Mouse (Mus musculus) embryonic facial prominence, embryonic 14.5 days (tissue): ENCODE results near the gene Gpr179. TPM values are rescaled to one million over a fixed set of nuclear protein-coding genes. Genes with fewer than 3 reads are reported as not detected.
A peak's percentile ranks its signal among the peaks of the same experiment; 100 is the strongest.

Experiments
- ATAC-seq: fragments of 200-750 bp; cut with Nextera tagmentation; 2 replicates; pipeline ENCODE4 v1.8.0; 2017; ENCODE audit warnings: low read depth, moderate number of reproducible peaks, moderate TSS enrichment
- DNase-seq: peaks from one replicate; pipeline ENCODE4 v3.0.0-alpha.2; 2015; ENCODE audit warnings: low spot score
- H3K27ac ChIP-seq: fragments of 300-500 bp; sonication (generic); replicated peaks from 2 replicates; pipeline ENCODE4 v1.5.1; 2014; ENCODE audit warnings: low read depth, mild to moderate bottlenecking, low read length, moderate library complexity
- H3K27me3 ChIP-seq: fragments of 300-500 bp; sonication (generic); replicated peaks from 2 replicates; pipeline ENCODE4 v1.6.1; 2014; ENCODE audit warnings: low read length; ENCODE audit not compliant: control insufficient read depth, insufficient read depth
- H3K36me3 ChIP-seq: fragments of 300-500 bp; sonication (generic); 2 replicates; pipeline ENCODE4 v1.6.1; 2014; ENCODE audit warnings: low read length, mixed read lengths; ENCODE audit not compliant: control insufficient read depth, insufficient read depth
- H3K4me1 ChIP-seq: fragments of 300-500 bp; sonication (generic); 2 replicates; pipeline ENCODE4 v1.6.1; 2014; ENCODE audit warnings: antibody characterized with exemption, low read length; ENCODE audit not compliant: control insufficient read depth, insufficient read depth
- H3K4me2 ChIP-seq: fragments of 300-500 bp; sonication (generic); 2 replicates; pipeline ENCODE4 v1.6.1; 2014; ENCODE audit warnings: low read depth, mild to moderate bottlenecking, low read length, moderate library complexity, mixed read lengths
- H3K4me3 ChIP-seq: fragments of 300-500 bp; sonication (generic); 2 replicates; pipeline ENCODE4 v1.5.1; 2014; ENCODE audit warnings: low read depth, mild to moderate bottlenecking, low read length
- H3K9ac ChIP-seq: fragments of 300-500 bp; sonication (generic); 2 replicates; pipeline ENCODE4 v1.6.1; 2014; ENCODE audit warnings: low read depth, mild to moderate bottlenecking, low read length, moderate library complexity, mixed read lengths
- H3K9me3 ChIP-seq: fragments of 300-500 bp; sonication (generic); 2 replicates; pipeline ENCODE4 v1.6.1; 2016; ENCODE audit warnings: low read length; ENCODE audit not compliant: control insufficient read depth
- WGBS: fragments of 180-500 bp; shearing (Covaris S2); extraction: QIAGEN DNeasy Blood & Tissue Kit; methylation state at CpG from one replicate; pipeline ENCODE4 v1.1.7; 2014; 5-methylcytosine and 5-hydroxymethylcytosine counted together
- polyA plus RNA-seq: library from polyadenylated mRNA; unstranded; fragments of >200 nt; fragmentation: Nextera tagmentation; extraction: Ambion mirVana; gene quantifications from 2 replicates; pipeline ENCODE4 v1.2.1, GENCODE M21; 2014

Gpr179 gene
- polyA plus RNA-seq, 1 experiment from 2014 or later: 0.15 TPM

GRCm38 (mm10) chr11:97350035-97350434 lies 1.8 kb downstream of the Gpr179 start:
- Histone ChIP-seq H3K27me3 (no peaks in the 10 kb centered on the region), H3K4me1 (peaks cover 9% of the 10 kb centered on the region; the same call in 1 of the 2 replicates), H3K9me3 (no peaks in the 10 kb centered on the region), H3K4me3 (no peak overlapping the region), H3K4me2 (no peak overlapping the region), H3K27ac (0 out of 2 replicates have a peak overlapping the region, but pooled peaks have one; percentile 45), H3K9ac (no peak overlapping the region), H3K36me3 (no peaks in the 10 kb centered on the region)
- 8% methylated on average over 2 of the region's 2 CpGs for WGBS
- ATAC-seq (peak; percentile 90), DNase-seq (peak; percentile 93)

- no peak for DNase-seq
- WGBS: 78% methylated on average over 9 of the region's 9 CpGs
- ATAC-seq: no peak
These were observed 4.6 kb downstream of the Gpr179 start for GRCm38 (mm10) chr11:97347291-97347690.

DNA sequence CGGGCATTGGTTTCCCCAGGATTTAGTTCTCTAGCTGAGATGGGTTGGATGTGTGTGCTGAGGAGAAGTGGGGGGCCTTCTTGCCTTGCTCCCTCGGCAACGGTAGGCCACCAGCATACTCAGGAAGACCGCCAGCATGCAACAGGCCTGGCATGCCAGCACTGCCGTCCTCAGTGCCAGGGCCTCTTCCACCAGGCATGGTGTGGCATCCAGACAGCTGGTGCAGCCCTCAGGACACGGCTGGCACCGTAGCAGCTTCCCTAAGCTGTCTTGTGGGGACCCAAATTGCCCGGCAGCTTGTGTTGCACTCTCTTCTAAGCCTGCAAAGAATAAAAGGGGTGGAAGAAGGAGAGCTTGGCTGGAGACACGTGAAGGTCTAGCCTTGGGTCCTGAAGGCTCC lies 5.5 kb downstream of the Gpr179 start:
- no peak overlapping the region for H3K4me2 ChIP-seq
- 84% methylated on average over 9 of the region's 9 CpGs for WGBS
- H3K4me3 ChIP-seq: no peak overlapping the region
- DNase-seq: no peak
- H3K36me3 ChIP-seq: no peaks in the 10 kb centered on the region
- H3K9me3 ChIP-seq: no peaks in the 10 kb centered on the region
- no peaks in the 10 kb centered on the region for H3K27me3 ChIP-seq
- H3K9ac ChIP-seq: no peak overlapping the region
- H3K27ac ChIP-seq: no peak overlapping the region
- H3K4me1 ChIP-seq: peaks cover 9% of the 10 kb centered on the region; the same call in 1 of the 2 replicates
- no peak for ATAC-seq

More at GRCm38 (mm10) chr11:97347291-97347690, 4.6 kb downstream of the Gpr179 start:
- Histone ChIP-seq H3K4me3 (no peak overlapping the region), H3K9me3 (no peaks in the 10 kb centered on the region), H3K4me1 (peaks cover 9% of the 10 kb centered on the region; the same call in 1 of the 2 replicates), H3K9ac (no peak overlapping the region), H3K4me2 (no peak overlapping the region), H3K36me3 (no peaks in the 10 kb centered on the region), H3K27ac (no peak overlapping the region), H3K27me3 (no peaks in the 10 kb centered on the region)

- DNase-seq: no peak
- Histone ChIP-seq H3K4me2 (no peak overlapping the region), H3K4me3 (no peak overlapping the region), H3K27me3 (no peaks in the 10 kb centered on the region), H3K27ac (no peak overlapping the region), H3K4me1 (peaks cover 9% of the 10 kb centered on the region; the same call in 1 of the 2 replicates), H3K9me3 (no peaks in the 10 kb centered on the region), H3K36me3 (no peaks in the 10 kb centered on the region), H3K9ac (no peak overlapping the region)
- WGBS: 60% methylated on average over 10 of the region's 10 CpGs
- no peak for ATAC-seq
These were observed 6.4 kb downstream of the Gpr179 start for GRCm38 (mm10) chr11:97345446-97345845.

- Histone ChIP-seq H3K36me3 (no peaks in the 10 kb centered on the region), H3K9ac (no peak overlapping the region), H3K27me3 (no peaks in the 10 kb centered on the region), H3K27ac (no peak overlapping the region), H3K4me3 (no peak overlapping the region), H3K9me3 (no peaks in the 10 kb centered on the region), H3K4me1 (peaks cover 5% of the 10 kb centered on the region), H3K4me2 (no peak overlapping the region; the same call in 1 of the 2 replicates)
- 26% methylated on average over 17 of the region's 17 CpGs for WGBS
- ATAC-seq (no peak; the same call in 1 of the 2 replicates), DNase-seq (no peak)
These were observed 8.3 kb downstream of the Gpr179 start for GRCm38 (mm10) chr11:97343619-97344018.

DNA sequence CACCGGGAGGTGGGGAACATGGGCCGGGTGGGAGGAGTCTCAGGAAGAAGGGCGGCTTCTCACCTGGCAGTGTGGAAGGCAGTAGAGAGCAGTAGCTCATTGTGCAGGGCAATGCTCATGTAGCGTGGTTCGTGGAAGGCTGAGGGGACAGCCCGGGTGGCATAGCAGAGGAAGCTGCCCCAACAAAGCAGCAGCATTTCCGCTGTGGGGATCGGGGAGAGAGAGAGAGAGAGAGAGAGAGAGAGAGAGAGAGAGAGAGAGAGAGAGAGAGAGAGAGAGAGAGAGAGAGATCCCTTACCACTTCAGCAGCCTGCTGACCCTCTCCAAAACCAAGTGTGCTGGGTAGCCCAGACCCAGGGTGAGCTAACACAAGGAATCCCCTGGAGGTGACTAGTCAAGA lies 8.7 kb downstream of the Gpr179 start:
- DNase-seq (no peak), ATAC-seq (no peak)
- H3K9me3 ChIP-seq: no peaks in the 10 kb centered on the region
- no peak overlapping the region for H3K4me2 ChIP-seq
- H3K9ac ChIP-seq: no peak overlapping the region
- WGBS: 48% methylated on average over 8 of the region's 8 CpGs
- H3K27ac ChIP-seq: no peak overlapping the region
- peaks cover 8% of the 10 kb centered on the region for H3K4me1 ChIP-seq
- H3K36me3 ChIP-seq: no peaks in the 10 kb centered on the region
- no peak overlapping the region for H3K4me3 ChIP-seq
- H3K27me3 ChIP-seq: no peaks in the 10 kb centered on the region

GRCm38 (mm10) chr11:97338977-97339315 lies 12.9 kb downstream of the Gpr179 start:
- ATAC-seq (peak; percentile 38; the same call in 1 of the 2 replicates), DNase-seq (peak; percentile 86)
- Histone ChIP-seq H3K9me3 (no peaks in the 10 kb centered on the region), H3K4me1 (peaks cover 15% of the 10 kb centered on the region), H3K27ac (peak overlapping the region; percentile 74), H3K36me3 (no peaks in the 10 kb centered on the region), H3K4me3 (peak overlapping the region; percentile 16), H3K4me2 (peak overlapping the region; percentile 42), H3K9ac (peak overlapping the region; percentile 26; the same call in 1 of the 2 replicates), H3K27me3 (no peaks in the 10 kb centered on the region)
- 31% methylated on average over 11 of the region's 17 CpGs for WGBS

GRCm38 (mm10) chr11:97338302-97338976 lies 13.4 kb downstream of the Gpr179 start:
- DNase-seq (peak; percentile 67), ATAC-seq (peak; percentile 70)
- peak overlapping the region; percentile 16 for H3K4me3 ChIP-seq
- H3K9me3 ChIP-seq: no peaks in the 10 kb centered on the region
- WGBS: 35% methylated on average over 20 of the region's 21 CpGs
- peak overlapping the region; percentile 42 for H3K4me2 ChIP-seq
- H3K27ac ChIP-seq: peak overlapping the region; percentile 74
- peaks cover 15% of the 10 kb centered on the region for H3K4me1 ChIP-seq
- no peaks in the 10 kb centered on the region for H3K27me3 ChIP-seq
- peak overlapping the region; percentile 26; the same call in 1 of the 2 replicates for H3K9ac ChIP-seq
- H3K36me3 ChIP-seq: no peaks in the 10 kb centered on the region

DNA sequence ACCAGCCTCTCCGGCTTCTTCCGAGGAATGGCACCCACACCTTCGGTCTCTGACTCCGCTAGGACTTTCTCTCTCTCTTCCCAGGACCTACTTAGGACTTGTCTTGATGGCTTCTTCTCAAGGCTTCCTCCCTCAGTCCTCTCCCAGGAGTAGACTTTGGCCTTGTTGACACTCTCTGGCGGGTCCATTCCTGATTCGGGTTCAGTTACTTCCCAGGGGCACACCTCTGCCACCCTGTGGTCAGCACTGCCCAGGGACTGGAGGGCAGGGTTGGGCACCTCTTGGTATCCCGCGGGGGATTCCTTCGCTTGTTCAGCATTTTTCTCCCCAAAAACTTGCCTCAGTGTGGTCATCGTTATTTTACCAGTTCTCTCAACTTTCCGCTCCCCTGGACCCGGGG lies 14.5 kb downstream of the Gpr179 start:
- no peaks in the 10 kb centered on the region for H3K9me3 ChIP-seq
- no peaks in the 10 kb centered on the region for H3K36me3 ChIP-seq
- no peak overlapping the region for H3K4me3 ChIP-seq
- no peak overlapping the region for H3K27ac ChIP-seq
- WGBS: 84% methylated on average over 12 of the region's 12 CpGs
- H3K4me1 ChIP-seq: peaks cover 15% of the 10 kb centered on the region
- no peaks in the 10 kb centered on the region for H3K27me3 ChIP-seq
- no peak overlapping the region for H3K9ac ChIP-seq
- ATAC-seq: no peak
- DNase-seq: no peak
- H3K4me2 ChIP-seq: no peak overlapping the region
